Mouse (Mus musculus) limb, embryonic 11.5 days (tissue): ENCODE measurements around the gene S100a2. TPM values are rescaled to one million over a fixed set of nuclear protein-coding genes. Genes with fewer than 3 reads are reported as not detected.

Experiments used
- ATAC-seq: fragments of 200-750 bp; cut with Nextera tagmentation; 2 replicates; pipeline ENCODE4 v1.8.0; 2017; ENCODE audit warnings: low read depth; ENCODE audit not compliant: insufficient number of reproducible peaks, low FRiP score, low TSS enrichment
- DNase-seq: peaks from one replicate; pipeline ENCODE4 v3.0.0-alpha.2; 2015; ENCODE audit warnings: low spot score
- H3K27ac ChIP-seq: fragments of 300-500 bp; sonication (generic); replicated peaks from 2 replicates; pipeline ENCODE4 v1.5.1; 2014; ENCODE audit warnings: low read depth, mild to moderate bottlenecking, low read length
- H3K27me3 ChIP-seq: fragments of 300-500 bp; sonication (generic); 2 replicates; pipeline ENCODE4 v1.6.1; 2014; ENCODE audit warnings: mild to moderate bottlenecking, low read length, mixed read lengths; ENCODE audit not compliant: control insufficient read depth, insufficient read depth
- H3K36me3 ChIP-seq: fragments of 300-500 bp; sonication (generic); 2 replicates; pipeline ENCODE4 v1.6.1; 2014; ENCODE audit warnings: mild to moderate bottlenecking, low read length, moderate library complexity, mixed read lengths; ENCODE audit not compliant: control insufficient read depth, insufficient read depth
- H3K4me1 ChIP-seq: fragments of 300-500 bp; sonication (generic); 2 replicates; pipeline ENCODE4 v1.6.1; 2014; ENCODE audit warnings: low read length, mixed read lengths; ENCODE audit not compliant: control insufficient read depth, insufficient read depth
- H3K4me2 ChIP-seq: fragments of 300-500 bp; sonication (generic); 2 replicates; pipeline ENCODE4 v1.6.1; 2014; ENCODE audit warnings: low read depth, mild to moderate bottlenecking, moderate library complexity; ENCODE audit not compliant: severe bottlenecking
- H3K4me3 ChIP-seq: fragments of 300-500 bp; sonication (generic); 2 replicates; pipeline ENCODE4 v1.5.1; 2014; ENCODE audit warnings: low read depth, low read length
- H3K9ac ChIP-seq: fragments of 300-500 bp; sonication (generic); 2 replicates; pipeline ENCODE4 v1.6.1; 2014; ENCODE audit warnings: mild to moderate bottlenecking, low read length
- H3K9me3 ChIP-seq: fragments of 300-500 bp; sonication (generic); 2 replicates; pipeline ENCODE4 v1.6.1; 2016; ENCODE audit warnings: low read length; ENCODE audit not compliant: control insufficient read depth
- WGBS: fragments of 180-500 bp; shearing (Covaris S2); extraction: QIAGEN DNeasy Blood & Tissue Kit; methylation state at CpG from one replicate; pipeline ENCODE4 v1.1.7; 2014; 5-methylcytosine and 5-hydroxymethylcytosine counted together
- polyA plus RNA-seq: library from polyadenylated mRNA; unstranded; fragments of >200 nt; fragmentation: Nextera tagmentation; extraction: Ambion mirVana; gene quantifications from 2 replicates; pipeline ENCODE4 v1.2.1, GENCODE M21; 2014

Gene S100a2
- polyA plus RNA-seq, 1 experiment from 2014 or later, result not detected

DNA sequence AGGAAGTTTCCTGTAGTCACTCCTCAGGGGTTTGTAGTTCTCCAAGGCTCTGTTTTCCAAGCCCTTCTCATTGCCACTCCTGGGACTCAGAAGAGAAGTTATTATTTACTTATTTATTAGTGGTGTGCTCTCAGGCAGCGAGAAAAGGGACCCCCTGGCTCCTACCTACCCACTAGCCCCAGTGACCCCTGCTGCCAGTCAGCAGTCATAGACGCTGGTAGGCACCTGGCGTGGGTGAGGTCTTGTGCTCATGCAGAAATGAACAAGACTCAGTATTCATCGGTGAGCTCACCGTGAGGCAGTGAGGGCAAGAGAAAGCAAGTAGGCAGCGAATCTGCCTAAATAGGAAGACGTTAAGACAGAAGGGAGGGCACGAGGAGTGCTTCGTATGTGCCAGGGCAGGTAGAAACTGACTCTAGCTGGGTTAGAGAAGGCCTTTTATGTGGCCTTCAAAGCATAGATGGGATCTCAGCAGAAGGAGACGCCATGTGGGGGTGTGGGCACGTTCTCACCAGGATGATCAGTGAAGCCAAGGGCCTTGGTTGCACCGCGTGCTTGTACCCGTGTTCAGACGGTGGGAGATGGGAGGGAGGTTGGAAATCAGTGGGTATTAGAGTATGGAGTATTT lies 3.9 kb upstream of the S100a2 start:
- Histone ChIP-seq H3K4me1 (no peaks in the 10 kb centered on the region), H3K4me3 (no peak overlapping the region), H3K9me3 (no peaks in the 10 kb centered on the region), H3K36me3 (no peaks in the 10 kb centered on the region), H3K27ac (no peak overlapping the region), H3K27me3 (no peaks in the 10 kb centered on the region), H3K4me2 (no peak overlapping the region), H3K9ac (no peak overlapping the region)
- ATAC-seq (no peak; the same call in 1 of the 2 replicates), DNase-seq (no peak)
- WGBS, result 84% methylated on average over 15 of the region's 15 CpGs

DNA sequence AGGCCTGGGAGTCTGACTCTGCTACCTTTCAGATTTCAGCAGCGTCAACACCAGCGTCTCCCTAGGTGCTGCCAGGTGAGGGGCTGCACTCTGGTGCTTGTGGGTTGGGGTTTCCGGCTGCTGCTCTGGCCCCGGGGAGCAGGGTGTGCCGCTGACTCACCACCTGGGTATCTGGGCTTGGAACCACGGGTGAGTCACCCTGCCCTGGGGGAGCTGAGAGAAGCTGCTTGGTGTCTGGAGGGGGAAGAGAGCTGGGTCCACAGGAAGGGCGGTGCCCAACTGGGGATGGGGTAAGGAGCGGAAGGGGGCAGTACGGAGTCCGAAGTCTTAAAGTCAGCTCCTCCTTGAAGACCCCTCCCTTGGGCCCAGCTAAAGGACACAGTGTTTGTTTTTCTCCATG lies 3.1 kb upstream of the S100a2 start:
- Histone ChIP-seq H3K9ac (no peak overlapping the region), H3K4me3 (no peak overlapping the region), H3K27ac (no peak overlapping the region), H3K4me2 (no peak overlapping the region), H3K36me3 (no peaks in the 10 kb centered on the region), H3K27me3 (no peaks in the 10 kb centered on the region), H3K9me3 (no peaks in the 10 kb centered on the region), H3K4me1 (no peaks in the 10 kb centered on the region)
- 66% methylated on average over 10 of the region's 10 CpGs for WGBS
- DNase-seq (no peak), ATAC-seq (no peak)

DNA sequence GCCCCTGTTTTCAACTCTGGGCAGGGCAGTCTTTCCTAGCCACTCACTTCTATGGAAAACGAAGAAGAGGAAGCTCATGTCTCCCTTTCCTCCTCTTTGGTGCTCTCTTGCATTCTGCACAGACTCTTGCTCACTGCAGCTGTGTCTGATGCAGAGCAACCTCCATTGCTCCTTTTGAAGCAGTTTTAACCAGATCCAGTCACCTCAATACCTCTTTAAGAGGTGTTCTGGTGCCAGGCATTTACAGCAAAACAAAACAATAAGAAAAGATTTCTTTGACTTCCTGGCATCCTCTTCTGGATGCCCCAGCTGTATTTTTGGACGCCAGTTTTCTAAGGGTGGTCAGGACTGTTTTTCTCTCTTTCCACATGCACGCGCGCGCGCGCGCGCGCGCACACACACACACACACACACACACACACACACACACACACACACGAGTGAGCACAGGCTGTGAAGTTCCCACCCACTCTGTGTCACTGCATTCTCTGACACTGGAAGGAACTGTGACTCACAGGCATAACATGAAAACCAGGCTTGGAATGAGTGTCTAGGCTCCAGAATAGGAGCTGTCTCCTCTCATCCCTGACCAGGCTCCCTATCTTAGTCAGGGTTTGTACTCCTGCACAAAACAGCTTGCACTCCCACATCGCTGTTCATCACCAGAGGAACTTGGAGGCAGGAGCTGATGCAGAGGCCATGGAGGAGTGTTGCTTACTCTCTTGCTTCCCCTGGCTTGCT lies 2.5 kb upstream of the S100a2 start:
- Histone ChIP-seq H3K36me3 (no peaks in the 10 kb centered on the region), H3K27me3 (no peaks in the 10 kb centered on the region), H3K4me1 (no peaks in the 10 kb centered on the region), H3K27ac (no peak overlapping the region), H3K9ac (no peak overlapping the region), H3K4me3 (no peak overlapping the region), H3K9me3 (no peaks in the 10 kb centered on the region), H3K4me2 (no peak overlapping the region)
- WGBS, result 88% methylated on average over 14 of the region's 14 CpGs
- DNase-seq, result no peak
- ATAC-seq, result no peak

DNA sequence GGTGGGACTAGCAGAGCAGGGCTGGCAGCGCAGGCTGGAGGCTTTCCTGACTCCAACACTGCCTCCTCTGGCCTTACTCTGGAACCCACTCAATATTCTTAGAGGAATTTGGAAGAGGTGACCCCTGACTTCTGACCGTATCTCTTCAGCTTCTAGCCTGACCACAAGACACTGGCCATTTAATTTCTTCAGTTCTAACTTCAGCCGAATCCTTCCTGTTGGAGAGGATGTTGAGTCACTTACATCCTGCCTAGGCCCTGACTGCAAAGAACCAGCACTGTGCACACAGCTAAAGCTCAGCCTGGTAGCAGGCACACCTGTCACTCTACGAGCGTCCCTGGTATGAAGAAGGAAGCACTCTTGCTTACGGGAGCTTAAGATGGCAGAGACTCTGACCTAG lies 657 bp upstream of the S100a2 start:
- H3K27ac ChIP-seq, result no peak overlapping the region
- no peak overlapping the region for H3K9ac ChIP-seq
- no peak overlapping the region for H3K4me2 ChIP-seq
- ATAC-seq, result no peak
- DNase-seq, result no peak
- no peaks in the 10 kb centered on the region; the same call in 1 of the 2 replicates for H3K9me3 ChIP-seq
- no peaks in the 10 kb centered on the region for H3K36me3 ChIP-seq
- H3K27me3 ChIP-seq, result no peaks in the 10 kb centered on the region
- H3K4me3 ChIP-seq, result no peak overlapping the region
- 81% methylated on average over 6 of the region's 6 CpGs for WGBS
- H3K4me1 ChIP-seq, result no peaks in the 10 kb centered on the region

DNA sequence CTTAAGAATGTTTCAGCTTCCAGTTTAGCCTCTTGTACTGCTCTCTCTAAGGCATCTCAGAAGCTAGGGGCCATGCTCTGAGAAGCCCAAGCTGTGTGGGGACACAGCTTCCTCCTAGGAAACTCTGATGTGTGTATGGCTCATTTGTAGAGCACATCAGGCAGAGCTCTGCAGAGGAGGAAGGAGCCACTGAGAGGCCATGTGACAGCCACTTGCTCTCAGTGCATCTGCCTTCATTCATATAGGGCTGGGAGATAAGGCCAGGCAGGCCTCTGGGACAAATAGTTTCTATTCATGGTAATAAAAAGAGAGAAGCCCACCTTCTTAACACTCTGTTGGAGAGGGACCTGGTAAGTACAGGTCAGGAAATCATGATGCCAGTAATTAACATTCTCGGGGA lies 4.4 kb downstream of the S100a2 start:
- Histone ChIP-seq H3K27me3 (no peaks in the 10 kb centered on the region), H3K4me3 (no peak overlapping the region), H3K4me2 (no peak overlapping the region), H3K36me3 (no peaks in the 10 kb centered on the region), H3K9me3 (no peaks in the 10 kb centered on the region; the same call in 1 of the 2 replicates), H3K27ac (no peak overlapping the region), H3K4me1 (no peaks in the 10 kb centered on the region), H3K9ac (no peak overlapping the region)
- 65% methylated on average over 1 of the region's 1 CpGs for WGBS
- no peak for DNase-seq
- no peak for ATAC-seq

DNA sequence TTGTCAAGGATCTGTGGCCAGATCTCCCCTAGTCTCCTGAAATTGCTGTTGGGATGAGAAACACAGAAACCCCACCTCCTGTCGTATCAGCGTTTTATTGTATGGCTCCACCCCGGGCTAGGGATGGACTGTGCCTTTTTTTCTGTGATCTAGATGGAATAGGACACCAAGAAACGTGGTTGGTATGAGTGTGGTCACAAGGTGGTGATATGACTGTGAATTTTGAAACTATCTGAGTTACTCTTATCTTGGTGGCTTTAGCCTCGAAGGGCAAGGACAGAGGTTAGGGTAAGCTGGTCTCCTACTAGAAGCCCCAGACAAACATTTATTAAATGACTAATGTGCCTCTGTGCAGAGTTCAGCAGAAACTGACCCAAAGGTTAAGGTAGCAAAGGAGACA lies 5.5 kb downstream of the S100a2 start:
- Histone ChIP-seq H3K36me3 (no peaks in the 10 kb centered on the region), H3K4me2 (no peak overlapping the region), H3K27me3 (no peaks in the 10 kb centered on the region), H3K4me3 (no peak overlapping the region), H3K9ac (no peak overlapping the region), H3K9me3 (no peaks in the 10 kb centered on the region; the same call in 1 of the 2 replicates), H3K4me1 (no peaks in the 10 kb centered on the region), H3K27ac (no peak overlapping the region)
- DNase-seq, result no peak
- no peak for ATAC-seq
- 74% methylated on average over 5 of the region's 5 CpGs for WGBS

DNA sequence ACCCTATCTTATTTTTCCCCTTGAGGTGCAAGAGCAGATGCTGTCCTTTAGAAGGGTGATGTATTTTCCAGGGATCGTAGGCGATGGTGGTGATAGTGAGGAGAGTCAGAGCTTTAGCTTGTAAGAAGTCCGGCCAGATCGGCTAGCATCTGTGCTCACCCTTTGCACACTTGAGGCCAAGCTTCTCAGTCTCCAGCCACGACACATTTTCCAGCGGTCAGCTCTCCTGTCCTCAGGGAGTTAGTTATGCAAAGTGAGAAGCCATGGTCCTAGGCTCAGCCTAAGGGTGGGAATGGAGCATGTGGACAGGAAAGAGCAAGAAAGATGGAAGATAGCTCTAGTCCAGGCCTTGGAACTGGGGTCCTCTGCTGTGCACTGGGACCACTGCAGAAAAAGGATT lies 6.8 kb downstream of the S100a2 start:
- ATAC-seq, result no peak
- no peak for DNase-seq
- no peaks in the 10 kb centered on the region for H3K27me3 ChIP-seq
- H3K4me1 ChIP-seq, result no peaks in the 10 kb centered on the region
- no peaks in the 10 kb centered on the region; the same call in 1 of the 2 replicates for H3K9me3 ChIP-seq
- no peak overlapping the region for H3K9ac ChIP-seq
- H3K36me3 ChIP-seq, result no peaks in the 10 kb centered on the region
- H3K4me2 ChIP-seq, result no peak overlapping the region
- WGBS, result 88% methylated on average over 6 of the region's 6 CpGs
- H3K4me3 ChIP-seq, result no peak overlapping the region
- H3K27ac ChIP-seq, result no peak overlapping the region

DNA sequence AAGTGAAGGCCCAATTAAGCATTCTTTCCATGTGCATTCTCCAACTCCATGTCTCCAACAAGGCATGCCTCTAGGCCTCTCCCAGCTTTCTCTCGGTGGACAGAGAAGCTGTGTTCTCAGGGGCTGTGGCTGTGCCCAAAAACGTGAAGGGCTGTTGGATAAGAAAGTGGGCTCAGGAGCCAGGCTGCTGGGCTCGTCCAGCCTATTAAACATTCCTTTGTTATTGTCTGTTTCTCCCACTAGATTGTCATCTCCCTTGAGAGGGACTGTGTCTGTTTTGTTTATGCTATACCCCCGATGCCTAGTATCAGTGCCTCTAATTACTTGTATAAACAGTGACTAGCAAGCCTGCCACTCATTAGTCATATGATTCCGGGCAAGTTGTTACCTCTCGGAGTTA lies 7.7 kb downstream of the S100a2 start:
- no peaks in the 10 kb centered on the region for H3K4me1 ChIP-seq
- no peak overlapping the region for H3K27ac ChIP-seq
- no peaks in the 10 kb centered on the region for H3K36me3 ChIP-seq
- ATAC-seq (no peak), DNase-seq (no peak)
- H3K27me3 ChIP-seq, result no peaks in the 10 kb centered on the region
- no peak overlapping the region for H3K9ac ChIP-seq
- WGBS, result 44% methylated on average over 6 of the region's 6 CpGs
- H3K9me3 ChIP-seq, result no peaks in the 10 kb centered on the region; the same call in 1 of the 2 replicates
- no peak overlapping the region for H3K4me2 ChIP-seq
- H3K4me3 ChIP-seq, result no peak overlapping the region
